Mouse (Mus musculus) cerebellum, postnatal 14 days (tissue): Measurements from ENCODE around the gene Trp73.

Source experiments
- DNase-seq, 2 experiments: peaks; one replicate each; pipeline ENCODE4 v3.0.0; 2021; ENCODE audit warnings: mixed read lengths in 2 of 2

Gene Trp73

DNA sequence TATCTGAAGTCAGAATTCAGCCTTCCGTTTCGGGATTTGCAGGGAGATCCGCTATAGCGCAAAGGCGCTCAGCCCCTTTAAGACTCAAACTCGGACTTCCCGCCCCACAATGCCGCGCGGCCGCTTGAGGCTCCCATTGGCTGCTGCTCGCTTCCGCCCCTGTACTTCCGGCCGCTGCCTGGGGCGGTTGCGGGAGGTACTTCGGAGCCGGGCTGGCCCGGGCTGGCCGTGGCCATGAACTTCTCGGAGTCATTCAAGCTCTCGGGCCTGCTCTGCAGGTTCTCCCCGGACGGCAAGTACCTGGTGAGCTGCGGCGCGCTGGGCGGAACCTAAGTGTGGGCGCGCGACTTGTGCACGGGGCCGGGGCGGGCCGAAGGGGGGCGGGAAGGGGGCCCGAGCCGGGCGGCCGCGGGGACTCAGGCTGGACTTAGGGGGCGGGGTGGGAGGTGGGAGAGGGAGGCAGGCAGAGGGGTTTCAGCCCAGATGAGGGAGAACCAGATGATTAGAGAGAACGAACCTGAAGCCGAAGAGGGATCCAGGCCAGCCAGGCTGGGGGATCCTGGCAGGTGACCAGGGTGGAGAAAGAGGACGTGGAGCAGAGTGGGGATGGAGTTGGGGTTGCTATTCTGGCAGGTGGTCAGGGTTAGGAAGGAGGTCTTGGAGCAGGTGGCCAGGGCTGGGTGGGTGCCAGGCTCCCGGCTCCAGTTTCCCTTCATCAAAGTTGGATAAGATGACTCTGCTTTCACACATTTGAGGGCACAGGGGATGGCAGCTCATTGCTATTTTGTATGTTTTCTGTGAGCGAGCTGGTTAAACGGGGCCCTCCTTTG, 2.4 kb upstream of the Trp73 start, which contains the start of gene Wrap73:
TSS of gene Wrap73 (plus strand) at position 162 of the 830 bp plus-strand sequence.
- DNase-seq, result peak; percentile 94

DNA sequence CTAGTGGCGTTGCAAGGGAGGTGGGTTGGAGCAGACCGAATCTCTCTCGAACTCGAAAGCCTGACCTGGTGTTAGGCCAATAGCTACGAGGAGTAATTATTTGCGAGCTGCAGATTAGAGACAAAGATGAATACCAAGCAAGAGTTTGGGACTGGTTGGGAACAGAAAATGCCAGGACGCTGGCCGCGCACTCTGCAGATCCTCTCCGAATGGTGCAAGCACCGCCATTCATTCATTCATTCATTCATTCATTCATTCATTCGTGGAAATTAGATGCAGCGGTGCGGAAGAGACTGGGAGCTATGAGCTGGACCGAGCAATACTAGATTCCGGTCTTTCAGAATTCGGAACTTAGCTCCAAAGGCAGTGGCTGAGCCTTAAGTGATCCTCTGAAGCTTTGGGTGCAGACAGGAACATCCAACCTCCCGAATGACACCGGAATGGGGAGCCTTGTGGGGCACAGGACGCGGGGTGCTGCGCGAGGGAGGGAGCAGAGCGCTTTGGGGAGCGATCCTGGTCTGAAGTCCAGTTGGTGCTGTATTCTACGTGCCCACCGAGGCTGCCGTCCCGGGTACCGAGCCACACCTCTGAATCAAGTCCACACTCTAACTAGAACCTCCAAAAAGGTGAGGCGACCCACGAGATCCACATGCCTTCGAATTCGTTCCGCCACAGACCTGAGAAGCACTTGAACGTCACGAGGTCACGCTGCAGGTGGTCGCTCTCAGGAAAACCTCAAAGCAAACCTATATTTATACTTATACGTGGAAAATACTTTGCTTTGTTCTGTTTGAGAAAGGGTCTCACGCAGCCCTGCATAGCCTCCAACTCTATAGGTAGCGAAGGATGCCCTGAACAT, 1.2 kb upstream of the Trp73 start:
- DNase-seq, result no peak

DNA sequence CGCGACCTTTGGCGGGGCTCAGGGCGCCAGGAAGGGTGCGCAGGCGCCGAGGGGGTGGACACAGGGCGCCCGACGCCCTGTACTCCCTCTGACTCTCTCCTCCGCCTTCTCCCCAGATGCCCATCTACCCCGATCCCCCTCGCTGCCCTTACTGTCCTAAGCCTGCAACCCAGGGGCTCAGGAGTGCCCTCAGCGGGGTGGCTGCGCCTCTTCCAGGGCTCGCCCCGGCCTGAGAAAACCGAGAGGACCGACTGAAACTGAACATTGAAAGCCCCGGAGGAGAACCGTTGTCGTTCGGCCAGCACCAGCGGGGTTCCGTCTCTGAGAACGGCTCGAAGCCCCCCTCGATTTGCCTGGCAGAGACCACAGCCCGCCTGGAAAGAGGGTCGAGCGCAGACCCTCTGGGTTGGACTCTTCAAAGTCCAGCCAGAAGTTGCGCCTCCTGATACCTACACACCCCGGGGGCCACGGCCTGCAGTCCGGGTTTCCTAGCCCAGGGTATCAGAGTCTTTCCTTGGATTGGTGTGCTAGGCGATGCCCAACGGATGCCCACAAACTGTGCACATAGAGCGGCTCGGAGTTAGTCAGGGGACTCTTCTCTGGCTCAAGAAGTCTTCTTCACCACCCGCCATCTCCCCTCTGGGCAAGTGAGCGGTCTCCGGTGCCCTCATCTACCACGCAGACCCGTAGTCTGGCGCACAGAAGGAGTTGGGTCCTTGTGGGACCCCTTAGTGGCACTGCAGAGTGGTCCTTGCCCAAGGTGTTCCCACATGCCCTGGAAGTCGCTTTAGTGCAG, 403 bp upstream of the Trp73 start:
- DNase-seq, result peak in 1 of 2 experiments; percentile 54

DNA sequence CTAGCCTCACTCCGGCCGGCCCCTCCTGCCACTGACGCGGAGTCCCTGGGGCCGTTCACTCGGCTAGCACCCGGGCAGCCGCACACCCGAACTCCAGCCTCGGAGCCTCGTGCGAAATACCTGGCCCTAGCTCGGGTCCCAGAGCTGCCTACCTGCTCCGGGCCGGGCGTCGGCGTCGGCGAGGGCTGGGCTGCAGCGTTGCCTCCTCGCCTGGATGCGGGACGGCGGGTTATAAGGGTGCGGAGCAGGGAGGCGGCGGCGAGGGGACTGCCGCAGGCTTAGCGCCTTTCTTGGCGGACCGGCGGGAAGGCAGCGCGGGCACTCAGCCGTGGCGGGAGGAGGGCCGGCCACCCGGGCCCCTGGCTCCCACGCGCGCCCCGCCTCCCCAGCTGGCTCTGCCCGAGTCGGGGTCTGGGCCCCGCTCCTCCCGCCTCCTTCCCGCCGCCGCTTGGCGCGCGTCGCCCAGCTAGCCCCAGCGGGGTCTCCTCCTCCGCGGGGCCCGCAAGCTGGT, 282 bp downstream of the Trp73 start:
- peak; percentile 60 to 67 for DNase-seq

DNA sequence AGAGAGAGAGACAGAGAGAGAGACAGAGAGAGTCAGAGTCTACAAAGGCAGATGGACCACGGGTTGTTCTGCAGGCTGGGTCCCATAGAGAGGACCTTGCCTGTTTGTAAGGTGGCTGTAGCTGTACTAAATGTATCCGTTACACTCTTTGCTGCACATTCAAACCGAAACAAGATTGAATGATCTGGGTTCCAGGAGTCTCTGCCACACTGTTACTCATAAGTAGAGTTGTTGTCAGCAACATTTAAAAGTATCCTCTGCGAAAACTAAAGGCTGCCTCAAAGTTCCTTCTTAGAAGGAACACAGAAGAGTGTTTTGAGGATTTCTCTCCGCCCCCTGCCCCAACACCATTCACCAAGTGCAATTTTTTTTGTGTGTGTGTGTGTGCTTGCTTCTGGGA, 2.9 kb downstream of the Trp73 start:
- no peak for DNase-seq

DNA sequence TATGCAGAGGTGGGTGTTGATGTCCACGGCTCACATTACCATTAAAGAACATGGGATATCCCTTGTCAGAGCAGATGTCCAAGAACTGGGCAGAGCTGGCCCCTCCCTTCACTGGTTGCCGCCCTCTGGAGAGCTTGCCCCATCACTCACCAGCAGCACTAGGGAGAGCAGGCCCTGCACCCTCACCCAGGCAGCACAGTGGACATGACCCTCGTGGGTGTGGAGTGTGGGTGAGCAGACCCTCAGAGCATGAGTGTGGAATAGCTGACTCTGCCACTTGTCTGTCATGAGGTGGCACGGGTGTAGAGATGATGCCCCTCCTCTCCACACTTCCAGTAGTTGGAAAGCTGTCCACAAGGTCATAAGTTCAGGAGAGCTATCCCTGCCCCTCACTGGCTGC, 5.2 kb downstream of the Trp73 start:
- DNase-seq, result no peak

DNA sequence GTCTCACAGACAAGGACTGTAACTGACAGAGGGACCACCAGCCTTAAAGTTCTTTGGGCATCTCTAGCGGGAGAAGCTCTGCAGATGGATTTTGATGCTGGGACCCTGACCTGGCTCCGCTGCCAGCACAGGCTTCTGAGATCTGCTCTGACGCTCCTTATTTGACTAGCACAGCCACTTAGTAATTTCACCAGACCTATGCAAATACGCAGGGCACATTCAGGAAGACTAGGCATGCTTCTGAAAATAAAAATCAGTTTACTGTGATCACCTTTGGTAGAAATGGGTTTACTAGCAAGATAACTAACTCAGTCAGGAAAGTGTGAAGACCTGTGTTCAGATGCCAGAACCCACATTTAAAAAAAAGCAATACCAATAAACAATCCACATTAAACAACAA, 8.1 kb downstream of the Trp73 start:
- no peak for DNase-seq

DNA sequence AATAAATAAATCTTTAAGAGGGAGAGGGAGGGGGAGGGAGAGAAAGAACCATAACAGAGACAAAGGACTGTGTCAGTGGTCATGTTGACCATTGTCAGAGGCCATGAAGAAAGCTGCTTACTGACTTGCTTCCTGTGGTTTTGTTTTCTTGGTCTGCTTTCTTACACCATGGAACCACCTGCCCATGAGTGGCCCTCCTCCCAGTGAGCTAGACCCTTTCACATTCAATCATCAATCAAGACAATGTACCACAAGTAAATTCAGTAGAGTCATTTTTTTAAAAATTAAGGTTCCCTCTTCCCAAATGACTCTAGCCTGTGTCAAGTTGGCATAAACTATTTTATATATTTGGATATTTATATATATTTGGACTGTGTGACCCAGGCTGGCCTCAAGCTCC, 10.1 kb downstream of the Trp73 start:
- no peak for DNase-seq

DNA sequence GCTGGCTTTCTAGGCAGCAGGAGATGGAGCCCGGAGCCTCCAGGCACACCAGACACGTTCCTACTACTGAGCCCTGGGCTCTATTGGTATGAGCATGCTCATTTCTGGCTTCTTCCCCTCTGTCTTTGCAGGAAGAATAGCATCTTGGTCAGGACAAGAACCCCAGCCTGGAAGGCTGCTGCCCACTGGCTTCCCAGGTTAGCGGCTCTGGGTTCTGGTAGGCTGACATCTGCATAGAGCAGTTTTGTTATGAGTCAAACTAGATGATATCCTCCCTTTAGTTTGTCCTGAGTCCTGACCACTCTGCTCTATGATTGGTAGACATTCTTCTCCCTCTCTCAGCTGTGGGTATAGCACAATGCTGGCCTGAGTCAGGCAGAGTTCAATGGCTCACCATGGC, 12.7 kb downstream of the Trp73 start:
- DNase-seq, result no peak

DNA sequence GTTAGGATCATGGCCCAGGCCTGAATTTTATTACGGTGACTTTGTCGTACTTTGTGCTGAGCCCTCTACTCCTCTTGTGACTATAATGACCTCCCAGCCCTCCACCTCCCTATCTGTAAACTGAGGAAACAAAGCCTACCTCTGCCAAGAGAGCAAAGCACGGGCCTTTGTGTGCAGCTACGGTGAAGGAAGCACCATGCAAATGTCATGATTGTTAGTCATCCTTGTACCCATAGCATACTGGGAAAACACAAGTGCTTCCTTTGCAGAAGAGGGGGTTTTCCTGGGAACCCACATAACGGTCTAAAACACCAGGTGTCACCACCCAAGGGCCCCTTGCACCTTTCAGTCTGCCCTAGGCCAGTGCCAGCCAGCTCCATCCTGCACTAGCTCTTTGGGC, 14.8 kb downstream of the Trp73 start:
- no peak for DNase-seq

DNA sequence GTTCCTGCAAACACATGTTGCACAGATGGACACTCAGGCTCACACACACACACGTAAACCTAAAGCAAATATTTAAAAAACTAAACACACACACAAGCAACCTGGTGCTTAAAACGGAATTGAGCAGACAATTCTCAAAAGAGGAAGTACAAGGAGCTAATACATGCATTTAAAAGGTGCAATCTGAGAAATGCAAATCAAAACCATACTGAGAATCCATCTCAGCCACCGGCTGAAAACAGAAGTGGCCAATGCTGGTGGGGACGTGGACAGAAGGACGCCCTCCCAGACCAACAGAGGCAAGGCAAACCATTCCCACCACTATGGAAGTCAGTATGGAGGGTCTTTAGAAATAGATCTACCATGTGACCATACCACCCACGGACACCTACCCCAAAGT, 16.5 kb downstream of the Trp73 start:
- no peak for DNase-seq

DNA sequence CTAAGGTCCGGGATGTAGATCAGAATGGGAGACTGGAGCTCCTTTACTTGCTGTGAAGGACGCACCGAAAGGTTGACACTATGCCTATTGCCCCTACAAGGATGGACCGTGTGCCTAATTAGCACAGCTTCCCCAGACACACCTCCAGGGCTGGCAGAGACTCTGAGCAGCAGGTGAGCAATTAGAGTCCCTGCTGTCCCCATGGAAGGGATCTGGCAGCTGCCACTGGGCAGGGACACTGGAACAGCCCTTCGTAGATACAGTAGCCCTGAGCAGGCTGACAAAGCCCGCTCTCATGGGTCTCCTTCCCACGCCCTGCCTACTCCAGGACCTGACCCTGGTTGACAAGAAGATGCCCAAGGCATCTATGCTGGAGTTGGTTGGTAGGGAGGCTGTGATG, 17.6 kb downstream of the Trp73 start:
- DNase-seq, result no peak

DNA sequence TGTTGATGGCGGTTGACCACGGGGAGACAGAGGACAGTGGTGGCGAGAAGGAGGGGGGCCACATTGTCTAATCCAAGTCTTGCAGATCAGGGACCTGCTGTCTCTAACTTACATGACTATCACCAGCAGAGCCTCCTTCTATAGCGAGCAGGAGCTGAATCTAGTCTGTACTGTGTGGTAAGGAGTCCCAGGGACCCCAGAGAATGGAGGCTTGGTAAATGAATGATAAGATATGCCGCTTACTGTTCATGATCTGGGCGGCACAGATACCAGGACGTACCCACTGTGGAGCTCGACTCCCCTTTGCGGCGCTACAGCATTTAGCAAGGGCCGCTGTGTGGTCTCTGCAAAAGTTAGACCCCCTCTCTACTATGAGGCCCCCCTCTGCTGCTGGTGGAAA, 18.2 kb downstream of the Trp73 start:
- no peak for DNase-seq

DNA sequence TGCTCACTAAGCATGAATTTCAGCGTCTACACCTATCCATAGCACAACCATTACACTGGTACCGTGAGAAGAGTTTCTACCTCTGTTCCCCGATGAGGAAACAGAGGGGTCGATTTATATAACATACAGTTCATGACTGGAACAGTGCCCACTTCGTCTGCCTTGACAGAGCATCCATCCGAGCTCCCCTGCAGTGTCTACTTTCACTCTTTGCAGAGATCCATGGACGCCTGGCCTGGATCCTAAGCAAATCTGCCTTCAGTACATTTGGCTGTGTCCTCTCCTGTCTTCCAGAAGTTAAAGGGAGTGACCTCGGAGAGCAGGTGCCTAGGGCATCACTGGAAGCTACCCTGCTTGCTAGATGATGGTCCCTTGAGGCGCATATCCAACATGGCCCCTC, 20.8 kb downstream of the Trp73 start:
- peak; percentile 60 to 64 for DNase-seq

DNA sequence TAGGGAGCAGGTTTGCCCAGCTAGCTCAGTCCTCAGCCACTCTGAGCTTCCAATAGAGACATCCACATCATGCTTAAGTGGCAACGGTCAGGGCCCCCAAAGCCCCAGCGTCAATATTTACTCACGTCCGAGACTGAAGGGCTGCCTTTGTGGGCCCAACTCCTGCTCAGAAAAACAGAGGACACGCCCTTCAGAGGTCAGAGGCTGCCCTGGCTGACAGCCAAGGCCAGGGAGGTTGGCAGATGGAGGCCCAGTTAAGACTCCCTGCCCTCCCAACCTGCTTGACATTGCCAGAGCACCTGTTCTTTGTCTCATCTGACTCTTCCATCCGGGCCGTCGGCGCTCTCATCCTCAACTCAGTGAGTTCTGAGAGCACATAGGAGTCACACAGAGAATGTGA, 21.2 kb downstream of the Trp73 start:
- peak; percentile 83 for DNase-seq

DNA sequence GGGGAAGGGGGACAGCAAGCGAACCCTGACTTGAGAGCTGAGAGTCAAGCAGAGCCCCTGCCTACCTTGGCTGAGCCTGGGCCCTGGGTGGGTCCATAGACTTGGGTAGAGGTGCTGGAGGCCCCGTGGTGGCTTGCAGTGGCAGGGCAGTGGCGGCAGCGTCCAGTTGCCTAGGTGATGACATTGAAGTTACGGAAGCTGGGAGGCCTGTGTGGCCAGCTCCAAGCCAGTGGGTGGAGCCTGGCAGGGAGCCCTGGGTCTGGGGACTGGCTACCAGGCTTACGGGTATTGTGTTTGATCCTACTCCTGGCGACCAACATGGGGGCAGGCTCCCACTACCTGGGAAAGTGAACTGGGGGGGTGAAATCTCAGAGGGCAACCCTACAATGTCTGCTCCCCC, 23.6 kb downstream of the Trp73 start:
- DNase-seq, result no peak

DNA sequence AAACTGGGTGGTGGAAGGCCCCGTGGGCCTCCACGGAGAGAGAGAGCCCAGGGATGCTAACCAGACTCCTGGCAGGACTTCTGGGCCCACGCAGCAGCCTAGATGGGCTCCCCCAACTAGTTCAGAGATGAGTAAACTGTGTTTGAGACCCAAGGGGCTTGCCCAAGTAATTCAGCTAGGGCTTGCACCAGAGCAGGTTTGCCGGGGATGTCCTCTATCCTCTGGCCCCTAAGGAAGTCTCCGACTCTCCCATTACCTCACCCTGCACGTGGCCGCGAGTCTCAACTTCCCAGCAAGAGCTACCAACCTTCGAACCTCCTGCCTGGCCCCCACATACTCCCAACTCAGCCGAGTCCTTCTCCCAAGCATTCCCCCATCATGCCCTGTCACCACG, 30.2 kb downstream of the Trp73 start:
- no peak for DNase-seq

DNA sequence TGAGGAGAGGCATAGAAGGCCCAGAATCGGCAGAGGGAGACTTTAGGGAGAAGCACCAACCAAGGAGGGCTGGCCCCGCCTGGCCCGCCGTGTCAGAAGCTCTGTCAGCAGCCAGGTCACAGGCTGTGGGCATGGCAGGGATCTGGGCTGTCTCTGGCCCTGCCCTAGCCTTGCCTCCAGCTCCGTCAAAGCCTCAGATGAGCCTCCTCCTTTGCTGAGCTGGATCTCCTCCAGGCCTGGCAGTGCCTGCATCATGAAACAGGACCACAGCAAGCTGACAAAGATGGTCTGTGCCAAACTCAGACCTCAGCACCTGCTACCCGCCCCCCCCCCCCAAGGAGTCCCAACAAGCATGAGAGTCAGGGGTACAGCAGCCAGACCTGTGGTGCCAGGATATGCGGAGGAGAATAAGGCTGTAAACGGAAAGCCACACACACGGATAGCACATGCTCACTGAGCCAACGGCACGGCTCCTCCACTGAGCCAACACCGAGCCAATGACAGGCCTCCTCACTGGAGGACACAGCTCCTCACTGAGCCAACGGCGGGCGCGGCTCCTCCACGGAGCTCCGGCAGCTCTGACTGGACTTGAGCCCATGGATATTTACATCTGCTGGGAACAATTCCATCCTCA, 30.7 kb downstream of the Trp73 start:
- DNase-seq, result peak; percentile 93 to 94

DNA sequence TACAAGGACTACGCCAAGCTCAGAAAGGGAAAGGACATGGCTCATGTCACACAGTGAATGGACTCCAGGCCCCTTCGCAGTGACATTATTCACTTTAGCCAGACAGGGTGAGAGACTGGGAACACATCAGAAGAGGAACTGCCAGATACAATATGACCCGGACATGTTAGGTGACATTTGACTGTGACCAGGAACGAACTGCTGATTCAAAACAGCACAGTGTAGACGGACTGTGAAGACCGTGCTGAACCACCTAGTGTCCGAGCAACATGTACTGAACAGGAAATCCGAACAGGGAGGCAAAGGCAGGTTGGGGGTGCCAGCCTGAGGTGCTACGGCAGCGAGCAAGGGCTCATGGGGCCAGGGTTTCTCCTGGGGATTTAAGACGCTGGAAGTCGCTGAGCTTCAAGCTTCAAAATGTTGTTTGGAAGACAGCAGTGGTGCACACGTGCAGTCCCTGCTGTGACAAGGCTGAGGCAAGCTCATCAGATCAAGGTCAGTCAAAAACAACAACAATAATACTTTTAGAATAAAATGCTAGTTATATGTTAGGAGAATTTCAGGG, 33.4 kb downstream of the Trp73 start:
- no peak for DNase-seq

DNA sequence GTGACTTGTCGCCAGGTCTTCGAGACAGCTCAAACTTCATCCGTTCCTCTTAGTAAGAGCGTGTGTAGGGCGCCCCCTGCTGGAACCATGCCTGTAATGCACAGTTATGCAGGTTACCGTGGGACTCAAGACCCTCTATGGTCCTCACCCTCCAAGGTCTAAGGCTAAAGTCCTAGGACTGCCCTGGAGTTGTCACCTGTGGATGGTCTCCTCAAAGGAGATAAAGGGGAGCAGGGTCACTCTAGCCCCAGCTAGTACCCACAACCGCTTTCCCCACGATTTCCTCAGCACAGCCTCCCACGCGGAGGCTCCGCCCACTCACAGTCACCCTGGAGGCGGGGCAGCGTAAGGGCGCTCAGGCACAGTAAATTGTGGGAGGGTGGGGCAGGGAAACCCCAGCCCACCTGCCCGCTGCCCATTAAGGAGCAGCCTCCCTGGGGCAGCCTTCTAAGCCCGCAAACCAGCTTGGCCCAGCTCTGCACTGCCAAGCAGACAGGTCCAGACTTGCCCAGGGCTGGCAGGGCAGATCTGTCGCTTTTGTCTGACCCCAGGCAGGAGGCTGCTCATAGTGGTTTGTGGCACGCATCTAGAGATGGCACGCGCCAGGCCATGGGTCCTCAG, 34.5 kb downstream of the Trp73 start:
- peak; percentile 87 to 91 for DNase-seq

DNA sequence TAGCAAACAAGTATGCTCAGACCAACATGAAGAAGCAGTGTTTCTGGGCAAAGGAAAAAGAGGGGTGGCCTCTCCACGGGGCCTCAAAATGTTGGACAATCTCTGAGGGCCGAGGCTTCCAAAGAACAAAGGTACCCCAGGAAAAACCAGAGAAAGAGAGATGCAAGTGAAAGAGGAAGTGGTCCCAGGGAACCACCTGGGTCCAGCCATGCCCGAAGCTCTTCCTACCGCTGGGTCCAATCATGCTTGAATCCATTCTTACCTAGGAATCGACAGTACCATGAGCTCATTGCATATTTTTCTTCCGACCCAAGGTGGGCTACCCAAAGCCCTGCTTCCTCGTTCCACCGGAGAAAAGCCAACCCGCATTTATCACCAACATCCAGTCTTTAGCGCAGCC, 36.1 kb downstream of the Trp73 start:
- DNase-seq, result no peak

DNA sequence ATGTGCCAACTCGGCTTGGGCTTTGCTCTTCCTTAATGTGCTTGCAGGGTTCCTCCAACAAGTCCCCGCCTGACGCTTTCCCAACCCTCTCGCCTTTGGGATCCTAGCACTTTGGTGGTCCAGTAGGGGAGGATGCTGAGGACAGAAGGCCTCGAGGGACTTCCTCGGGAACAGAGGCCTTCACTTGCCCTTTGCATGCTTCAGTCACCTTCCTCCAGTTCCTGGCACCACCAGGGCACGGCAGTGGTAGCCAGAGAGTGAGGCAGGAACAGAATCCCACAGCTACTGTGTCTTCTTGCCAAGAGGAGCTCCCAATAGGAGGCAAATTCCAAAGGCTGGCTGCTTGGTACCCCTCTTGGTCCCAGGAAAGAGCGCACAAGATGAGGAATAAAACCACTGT, 36.6 kb downstream of the Trp73 start:
- peak in 1 of 2 experiments; percentile 56 for DNase-seq
